Mouse (Mus musculus) heart, adult 2 months (tissue): ENCODE data around the gene Lrrc8d.

Experiments
- CTCF ChIP-seq: fragments of 200-600 bp; IDR thresholded peaks from 2 replicates; pipeline ENCODE4 v1.8.1; 2022; ENCODE audit warnings: antibody characterized with exemption, mild to moderate bottlenecking, moderate library complexity
- POLR2A ChIP-seq: fragments of 200-500 bp; IDR thresholded peaks from 2 replicates; pipeline ENCODE4 v1.6.1; 2011; ENCODE audit warnings: mild to moderate bottlenecking, low read depth, low read length, control low read depth; ENCODE audit not compliant: insufficient read depth

GRCm38 (mm10) chr5:105849222-105849621, 149.5 kb downstream of the Lrrc8d start:
- TF ChIP-seq POLR2A (no peak), CTCF (no peak)
